Mouse (Mus musculus) ovary, postnatal 36 days (tissue): ENCODE results near the gene Mprip.
"Not testable (repeated sequence)": the region's sequence is repeated elsewhere in the genome, so short reads cannot be mapped to it uniquely, and the experiment has no call there.

Experiments
- DNase-seq: peaks from one replicate; pipeline ENCODE4 v3.0.0; 2022; ENCODE audit warnings: low spot score, mixed read lengths

Gene Mprip

GRCm38 (mm10) chr11:59661005-59661404 is at the start of gene Mprip:
Mprip (plus strand) TSS chr11:59661305.
- no peak for DNase-seq

- DNase-seq: no peak
Observed at GRCm38 (mm10) chr11:59611646-59612045, 49.5 kb upstream of the Mprip start.

- peak; percentile 29 for DNase-seq
Observed at GRCm38 (mm10) chr11:59614120-59614519, 47.0 kb upstream of the Mprip start.

- DNase-seq: not testable (repeated sequence)
Observed at GRCm38 (mm10) chr11:59616986-59617385, 44.1 kb upstream of the Mprip start.

- DNase-seq: no peak
Observed at GRCm38 (mm10) chr11:59622214-59622613, 38.9 kb upstream of the Mprip start.

- peak; percentile 54 for DNase-seq
Observed at GRCm38 (mm10) chr11:59624017-59624630, 37.0 kb upstream of the Mprip start.

GRCm38 (mm10) chr11:59626192-59626591 is 34.9 kb upstream of the Mprip start:
- DNase-seq: no peak

GRCm38 (mm10) chr11:59628177-59628576 is 32.9 kb upstream of the Mprip start:
- DNase-seq: no peak

- no peak for DNase-seq
Observed at GRCm38 (mm10) chr11:59629871-59630270, 31.2 kb upstream of the Mprip start.

GRCm38 (mm10) chr11:59631980-59632379 is 29.1 kb upstream of the Mprip start:
- DNase-seq: no peak

GRCm38 (mm10) chr11:59633037-59633436 is 28.1 kb upstream of the Mprip start:
- DNase-seq: peak; percentile 58

GRCm38 (mm10) chr11:59634001-59634660 is 27.0 kb upstream of the Mprip start:
- DNase-seq: no peak

- no peak for DNase-seq
Observed at GRCm38 (mm10) chr11:59635251-59635795, 25.8 kb upstream of the Mprip start.

- no peak for DNase-seq
Observed at GRCm38 (mm10) chr11:59635821-59636694, 25.0 kb upstream of the Mprip start.

GRCm38 (mm10) chr11:59636695-59637414 is 24.2 kb upstream of the Mprip start:
- DNase-seq: no peak

- no peak for DNase-seq
Observed at GRCm38 (mm10) chr11:59639957-59640643, 21.0 kb upstream of the Mprip start.

- DNase-seq: no peak
Observed at GRCm38 (mm10) chr11:59641227-59641626, 19.9 kb upstream of the Mprip start.

- DNase-seq: no peak
Observed at GRCm38 (mm10) chr11:59642420-59642819, 18.7 kb upstream of the Mprip start.

GRCm38 (mm10) chr11:59645036-59645435 is 16.1 kb upstream of the Mprip start:
- DNase-seq: no peak

GRCm38 (mm10) chr11:59649058-59649457 is 12.0 kb upstream of the Mprip start:
- DNase-seq: no peak

GRCm38 (mm10) chr11:59653003-59653402 is 8.1 kb upstream of the Mprip start:
- DNase-seq: no peak
